ENCODE assay signal across 22 mouse cellular contexts in the genomic region with DNA sequence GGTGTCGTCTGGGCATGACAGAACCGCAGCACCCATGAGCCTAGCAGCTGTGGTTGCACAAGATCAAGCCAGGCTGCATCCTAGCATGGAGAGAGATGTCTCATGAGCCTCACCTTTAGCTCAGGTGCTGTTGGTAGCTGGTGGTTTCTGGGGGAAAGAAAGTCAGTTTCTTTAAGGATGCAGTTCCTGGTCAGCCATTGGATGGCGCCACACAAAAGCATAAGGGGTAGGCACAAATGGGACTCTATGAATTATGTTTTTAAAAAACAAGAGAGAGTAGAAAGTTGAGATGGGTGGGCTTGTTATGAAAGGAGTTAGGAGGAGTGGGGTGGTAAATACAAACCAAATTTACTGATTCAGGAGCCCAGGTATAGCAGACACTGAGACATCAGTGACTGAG. TPM values are rescaled to one million over a fixed set of nuclear protein-coding genes. Genes with fewer than 3 reads are reported as not detected.
A peak's percentile ranks its signal among the peaks of the same experiment; 100 is the strongest.
DNase-seq lines count a peak whose midpoint lies in the region; ATAC-seq and TF ChIP-seq lines count a peak whose summit lies in the region.
"Had no signal": no experiment of that assay in that cellular context is flagged by ENCODE, and none has a peak within 500 bp of the region (broad histone marks: within the 10 kb centered on the region; RNA-seq: fewer than 3 reads in every experiment).

No protein-coding gene starts in this region.

- TF ChIP-seq EP300 in lung, postnatal 0 days (IDR thresholded peaks at IDR 0.05), result no peak
- TF ChIP-seq EP300 in stomach, postnatal 0 days (optimal IDR thresholded peaks at IDR 0.05), result no peak

- H3K27ac ChIP-seq in intestine, postnatal 0 days (ENCODE audit: low read depth, low read length), result no peak overlapping the region
- H3K27ac ChIP-seq in intestine, embryonic 15.5 days, result no peak overlapping the region
- no peak overlapping the region for H3K27ac ChIP-seq in lung, postnatal 0 days (ENCODE audit: low read length)
- H3K27ac ChIP-seq in stomach, postnatal 0 days (replicated peaks), result no peak overlapping the region
- H3K27ac ChIP-seq: embryonic facial prominence, embryonic 15.5 days; forebrain, embryonic 15.5 days; heart, embryonic 10.5 days; hindbrain, embryonic 10.5 days; limb, embryonic 13.5 days; liver, embryonic 13.5 days; lung, embryonic 15.5 days; stomach, embryonic 15.5 days had no signal

- peak; percentile 16 for DNase-seq in cerebellum, adult 9-10 months
- no peak for DNase-seq in cerebellum, postnatal 36 days
- no peak for DNase-seq in lung, postnatal 0 days (ENCODE audit: low spot score)
- DNase-seq in lung, postnatal 36 days, result no peak
- no peak for DNase-seq in stomach, postnatal 0 days (ENCODE audit: low spot score)
- DNase-seq in testis, postnatal 14 days (ENCODE audit: low spot score), result no peak
- DNase-seq: cerebellum, adult 11-12 months; kidney, adult 2 months; kidney, postnatal 14 days; layer of hippocampus, postnatal 36 days; liver, embryonic 13.5 days; thymus, adult 2 months had no signal

- H3K27me3 ChIP-seq in intestine, postnatal 0 days (replicated peaks; ENCODE audit: control insufficient read depth, insufficient read depth, low read length), result no peaks in the 10 kb centered on the region
- H3K27me3 ChIP-seq in intestine, embryonic 15.5 days (replicated peaks), result no peaks in the 10 kb centered on the region
- no peaks in the 10 kb centered on the region for H3K27me3 ChIP-seq in lung, postnatal 0 days (replicated peaks; ENCODE audit: insufficient read depth, low read length)
- H3K27me3 ChIP-seq in stomach, postnatal 0 days (ENCODE audit: control insufficient read depth, insufficient read depth, low read length), result no peaks in the 10 kb centered on the region
- H3K27me3 ChIP-seq: embryonic facial prominence, embryonic 15.5 days; forebrain, embryonic 15.5 days; stomach, embryonic 15.5 days had no signal

- H3K9ac ChIP-seq in intestine, postnatal 0 days (ENCODE audit: low read depth, low read length), result no peak overlapping the region
- H3K9ac ChIP-seq in intestine, embryonic 15.5 days, result no peak overlapping the region
- no peak overlapping the region for H3K9ac ChIP-seq in lung, postnatal 0 days (replicated peaks; ENCODE audit: low read depth)
- H3K9ac ChIP-seq in stomach, postnatal 0 days (ENCODE audit: low read length), result no peak overlapping the region
- H3K9ac ChIP-seq: embryonic facial prominence, embryonic 15.5 days; forebrain, embryonic 15.5 days; limb, embryonic 13.5 days; liver, embryonic 13.5 days; lung, embryonic 15.5 days; stomach, embryonic 15.5 days had no signal

- H3K36me3 ChIP-seq in intestine, postnatal 0 days (ENCODE audit: control insufficient read depth, insufficient read depth), result no peaks in the 10 kb centered on the region
- no peaks in the 10 kb centered on the region for H3K36me3 ChIP-seq in intestine, embryonic 15.5 days
- H3K36me3 ChIP-seq in lung, postnatal 0 days (ENCODE audit: insufficient read depth, low read length), result no peaks in the 10 kb centered on the region
- no peaks in the 10 kb centered on the region for H3K36me3 ChIP-seq in stomach, postnatal 0 days (ENCODE audit: control insufficient read depth, insufficient read depth, low read length)
- H3K36me3 ChIP-seq: embryonic facial prominence, embryonic 15.5 days; forebrain, embryonic 15.5 days; heart, embryonic 10.5 days; hindbrain, embryonic 10.5 days; limb, embryonic 13.5 days; liver, embryonic 13.5 days; lung, embryonic 15.5 days; stomach, embryonic 15.5 days had no signal

- TF ChIP-seq CTCF in intestine, postnatal 0 days (IDR thresholded peaks at IDR 0.05; ENCODE audit: low read depth), result peak; percentile 34; the same call in 1 of the 2 replicates
- TF ChIP-seq CTCF in lung, postnatal 0 days (IDR thresholded peaks at IDR 0.05), result peak; percentile 47
- TF ChIP-seq CTCF in stomach, postnatal 0 days (IDR thresholded peaks at IDR 0.05; ENCODE audit: low read depth), result peak; percentile 46

- H3K9me3 ChIP-seq in intestine, postnatal 0 days (ENCODE audit: control insufficient read depth), result no peaks in the 10 kb centered on the region
- no peaks in the 10 kb centered on the region for H3K9me3 ChIP-seq in intestine, embryonic 15.5 days
- no peaks in the 10 kb centered on the region for H3K9me3 ChIP-seq in lung, postnatal 0 days (ENCODE audit: low read length)
- H3K9me3 ChIP-seq in stomach, postnatal 0 days (ENCODE audit: control insufficient read depth, low read length), result no peaks in the 10 kb centered on the region
- H3K9me3 ChIP-seq: embryonic facial prominence, embryonic 15.5 days; forebrain, embryonic 15.5 days; heart, embryonic 10.5 days; hindbrain, embryonic 10.5 days; lung, embryonic 15.5 days; stomach, embryonic 15.5 days had no signal

- WGBS in intestine, postnatal 0 days, result 83% methylated on average over 3 of the region's 3 CpGs
- WGBS in intestine, embryonic 15.5 days, result 78% methylated on average over 3 of the region's 3 CpGs
- WGBS in lung, postnatal 0 days, result 78% methylated on average over 3 of the region's 3 CpGs
- WGBS in stomach, postnatal 0 days, result 73% methylated on average over 3 of the region's 3 CpGs

- no peak overlapping the region for H3K4me3 ChIP-seq in intestine, postnatal 0 days (ENCODE audit: low read depth, low read length)
- no peak overlapping the region for H3K4me3 ChIP-seq in intestine, embryonic 15.5 days (replicated peaks)
- H3K4me3 ChIP-seq in lung, postnatal 0 days (ENCODE audit: low read depth, low read length), result no peak overlapping the region
- H3K4me3 ChIP-seq in stomach, postnatal 0 days (ENCODE audit: low read depth, low read length), result no peak overlapping the region
- H3K4me3 ChIP-seq: embryonic facial prominence, embryonic 15.5 days; forebrain, embryonic 15.5 days; heart, embryonic 10.5 days; hindbrain, embryonic 10.5 days; limb, embryonic 13.5 days; liver, embryonic 13.5 days; lung, embryonic 15.5 days; stomach, embryonic 15.5 days had no signal

- H3K4me1 ChIP-seq in intestine, postnatal 0 days (replicated peaks; ENCODE audit: control insufficient read depth, insufficient read depth, low read length), result no peaks in the 10 kb centered on the region
- H3K4me1 ChIP-seq in intestine, embryonic 15.5 days (replicated peaks), result peaks cover 3% of the 10 kb centered on the region; the same call in 1 of the 2 replicates
- H3K4me1 ChIP-seq in lung, postnatal 0 days (ENCODE audit: insufficient read depth, low read depth, low read length), result no peaks in the 10 kb centered on the region
- no peaks in the 10 kb centered on the region for H3K4me1 ChIP-seq in stomach, postnatal 0 days (replicated peaks; ENCODE audit: control insufficient read depth, insufficient read depth)
- H3K4me1 ChIP-seq: embryonic facial prominence, embryonic 15.5 days; heart, embryonic 10.5 days; liver, embryonic 13.5 days had no signal

- no peak overlapping the region for H3K4me2 ChIP-seq in intestine, postnatal 0 days (replicated peaks; ENCODE audit: low read depth)
- no peak overlapping the region for H3K4me2 ChIP-seq in intestine, embryonic 15.5 days (replicated peaks)
- H3K4me2 ChIP-seq in lung, postnatal 0 days (replicated peaks; ENCODE audit: low read depth, low read length), result no peak overlapping the region
- H3K4me2 ChIP-seq in stomach, postnatal 0 days (replicated peaks; ENCODE audit: low read depth), result no peak overlapping the region
- H3K4me2 ChIP-seq: embryonic facial prominence, embryonic 15.5 days; forebrain, embryonic 15.5 days; limb, embryonic 13.5 days; liver, embryonic 13.5 days; lung, embryonic 15.5 days; midbrain, embryonic 11.5 days; stomach, embryonic 15.5 days had no signal

- ATAC-seq in intestine, postnatal 0 days, result no peak
- ATAC-seq in intestine, embryonic 15.5 days, result no peak
- ATAC-seq in lung, postnatal 0 days, result no peak
- ATAC-seq in stomach, postnatal 0 days (ENCODE audit: low FRiP score, low TSS enrichment), result no peak
- ATAC-seq: forebrain, embryonic 15.5 days had no signal

RNA-seq across cellular contexts. Expression of gene Slc47a1, which starts 36.4 kb away (rescaled TPM):
- 8.0 and 9.8 TPM in 2 replicates for polyA plus RNA-seq in intestine, postnatal 0 days (2015; fragmentation: Nextera tagmentation; extraction: Ambion mirVana)
- polyA plus RNA-seq in intestine, embryonic 15.5 days (2015; fragmentation: Nextera tagmentation; extraction: Ambion mirVana), result 4.8 and 5.9 TPM in 2 replicates
- 2.9 and 3.0 TPM in 2 replicates for polyA plus RNA-seq in lung, postnatal 0 days (2015; fragmentation: Nextera tagmentation; extraction: Ambion mirVana)
- 1.3 and 1.4 TPM in 2 replicates for polyA plus RNA-seq in stomach, postnatal 0 days (2015; fragmentation: Nextera tagmentation; extraction: Ambion mirVana)

RNA-seq across cellular contexts. Expression of gene Rnf112, which starts 39.4 kb away (rescaled TPM):
- 0.56 and 0.69 TPM in 2 replicates for polyA plus RNA-seq in intestine, postnatal 0 days (2015; fragmentation: Nextera tagmentation; extraction: Ambion mirVana)
- 1.6 and 1.7 TPM in 2 replicates for polyA plus RNA-seq in intestine, embryonic 15.5 days (2015; fragmentation: Nextera tagmentation; extraction: Ambion mirVana)
- 0.24 and 0.32 TPM in 2 replicates for polyA plus RNA-seq in lung, postnatal 0 days (2015; fragmentation: Nextera tagmentation; extraction: Ambion mirVana)
- polyA plus RNA-seq in stomach, postnatal 0 days (2015; fragmentation: Nextera tagmentation; extraction: Ambion mirVana), result 0.84 and 1.3 TPM in 2 replicates
